Mouse (Mus musculus): ENCODE data around the gene Olfr339. TPM values are rescaled to one million over a fixed set of nuclear protein-coding genes. Genes with fewer than 3 reads are reported as not detected.

The Olfr339 gene
- polyA plus RNA-seq (2012; ENCODE audit: low replicate concordance): not detected in 2 replicates

GRCm38 (mm10) chr2:36418647-36419046 is at the start of gene Olfr339:
TSS of gene Olfr339 (plus strand) at chr2:36418947.

GRCm38 (mm10) chr2:36373219-36373618 is 45.5 kb upstream of the Olfr339 start, which contains the start of gene Olfr338:
TSS of gene Olfr338 (plus strand) at chr2:36373519.

GRCm38 (mm10) chr2:36452287-36452686 is 33.5 kb downstream of the Olfr339 start, which contains the start of gene Olfr340:
TSS of gene Olfr340 (plus strand) at chr2:36452587.

Other genes with a start within 250 kb of the Olfr339 start
- gene Ptgs1, start 188.5 kb upstream of the Olfr339 start, polyA plus RNA-seq (2012; ENCODE audit: low replicate concordance): 13.3 and 13.6 TPM in 2 replicates
- gene Olfr338, start 45.4 kb upstream of the Olfr339 start, polyA plus RNA-seq (2012; ENCODE audit: low replicate concordance): not detected in 2 replicates
- gene Olfr340, start 33.6 kb downstream of the Olfr339 start, polyA plus RNA-seq (2012; ENCODE audit: low replicate concordance): not detected in 2 replicates
- not detected in 2 replicates for gene Olfr341, start 63.5 kb downstream of the Olfr339 start, polyA plus RNA-seq (2012; ENCODE audit: low replicate concordance)
- not detected in 2 replicates for gene Olfr342, start 106.1 kb downstream of the Olfr339 start, polyA plus RNA-seq (2012; ENCODE audit: low replicate concordance)
- not detected in 2 replicates for gene Olfr344, start 147.7 kb downstream of the Olfr339 start, polyA plus RNA-seq (2012; ENCODE audit: low replicate concordance)
- not detected in 2 replicates for gene Olfr345, start 221.1 kb downstream of the Olfr339 start, polyA plus RNA-seq (2012; ENCODE audit: low replicate concordance)

Data from hematopoietic multipotent progenitor cell, adult 10-12 weeks (in vitro differentiated cells).